Mouse (Mus musculus): ENCODE data around the gene Clasrp.

- TF ChIP-seq CTCF (IDR thresholded peaks at IDR 0.05; ENCODE audit: low read depth, low read length) (no peak), POLR2A (IDR thresholded peaks at IDR 0.05; ENCODE audit: borderline replicate concordance, low read depth, low read length) (no peak)
Measured at GRCm38 (mm10) chr7:19632720-19633119, 28.4 kb upstream of the Clasrp start.

Measured in bone marrow macrophage, adult 2 months (primary cell).